Mouse (Mus musculus) thymus, postnatal 4 days (tissue): ENCODE data around the gene Exoc4.

ENCODE experiments used
- DNase-seq: peaks from one replicate; pipeline ENCODE4 v3.0.0; 2021

Exoc4 gene

DNA sequence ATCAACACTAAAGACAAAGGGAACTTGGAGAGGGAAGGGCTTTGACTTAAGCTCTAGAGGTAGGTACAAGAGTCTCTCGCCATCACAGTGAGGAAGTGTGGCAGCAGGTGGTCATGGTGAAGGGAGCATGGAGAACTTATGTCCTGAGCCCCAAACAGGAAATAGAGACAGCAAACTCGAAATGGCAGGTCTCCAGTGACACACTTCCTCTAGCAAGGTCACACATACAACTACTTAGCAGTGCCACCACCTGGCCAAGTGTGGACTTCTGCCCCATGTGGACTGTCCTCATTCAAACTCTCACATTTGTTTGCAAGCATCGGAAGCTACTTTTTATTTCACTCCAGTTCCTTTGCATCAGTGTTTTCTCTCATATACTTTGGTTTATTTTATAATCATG, 74.0 kb downstream of the Exoc4 start:
- DNase-seq: peak; percentile 23

DNA sequence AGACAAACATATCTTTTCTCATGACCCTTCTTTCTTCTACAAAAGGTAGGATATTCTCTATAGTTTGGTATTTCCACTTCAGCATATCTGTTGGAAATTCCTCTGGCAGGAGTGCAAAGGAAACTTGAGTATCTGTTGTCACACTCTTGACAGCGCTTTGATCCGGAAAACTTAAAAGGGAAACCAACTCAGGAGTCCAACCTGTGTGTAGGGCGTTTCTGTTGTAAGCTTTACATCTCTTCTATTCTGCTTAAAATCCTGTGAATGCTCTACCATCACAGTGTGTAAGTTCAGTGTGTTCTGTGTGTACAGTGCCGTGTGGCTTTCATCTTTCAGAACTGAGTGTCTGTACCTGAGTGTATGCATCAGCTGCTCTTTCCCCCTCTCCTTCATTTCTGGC, 74.5 kb downstream of the Exoc4 start:
- DNase-seq: no peak

DNA sequence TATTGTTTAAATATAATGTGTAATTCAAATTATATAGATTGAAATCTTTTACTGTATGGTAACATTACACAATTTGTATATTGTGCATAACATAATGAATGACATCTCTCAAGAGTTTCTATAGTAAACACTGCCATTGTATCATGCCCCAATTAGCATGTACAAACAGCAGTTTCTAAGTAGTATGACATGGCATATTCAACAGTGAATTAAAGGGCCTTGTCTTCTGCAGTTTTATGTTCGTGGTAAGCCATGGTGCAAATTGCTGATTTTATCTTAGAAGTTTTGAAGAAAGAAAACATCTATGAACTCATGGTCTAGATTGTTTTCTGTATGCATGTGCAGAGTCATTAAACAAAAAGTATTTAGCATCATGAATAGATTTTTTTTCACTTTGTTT, 79.4 kb downstream of the Exoc4 start:
- DNase-seq: no peak

DNA sequence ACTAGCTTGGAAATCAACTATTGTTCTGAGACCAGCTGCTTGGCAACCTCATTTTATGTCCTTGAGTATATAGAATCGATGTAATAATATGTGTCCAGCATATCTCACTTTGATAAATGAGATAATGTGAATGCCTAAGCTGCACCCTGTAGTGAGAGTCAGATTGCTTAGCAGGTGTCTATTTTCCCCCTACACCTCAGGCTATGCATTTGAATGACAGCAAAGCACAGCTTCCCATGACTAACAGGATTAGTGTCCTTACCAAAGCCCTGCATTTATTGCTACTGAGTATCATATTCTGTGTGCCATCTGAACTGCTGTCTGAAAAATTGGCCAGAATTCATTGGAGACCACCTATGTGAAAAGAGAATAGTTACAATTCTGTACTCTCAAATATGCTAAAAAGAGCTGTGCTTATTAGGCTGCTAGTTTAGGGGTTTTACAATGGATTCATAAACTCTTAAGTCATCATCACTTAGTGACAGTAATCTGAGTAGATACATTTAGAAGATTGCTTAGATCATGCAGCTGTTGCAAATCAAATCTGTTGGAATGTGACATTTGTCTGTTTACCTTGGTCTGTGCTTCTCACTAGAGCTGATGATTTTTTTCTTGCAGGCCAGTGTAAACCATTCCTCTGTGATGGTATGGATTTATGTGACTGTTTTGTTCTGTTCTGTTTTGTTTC, 98.3 kb downstream of the Exoc4 start:
- DNase-seq: no peak

DNA sequence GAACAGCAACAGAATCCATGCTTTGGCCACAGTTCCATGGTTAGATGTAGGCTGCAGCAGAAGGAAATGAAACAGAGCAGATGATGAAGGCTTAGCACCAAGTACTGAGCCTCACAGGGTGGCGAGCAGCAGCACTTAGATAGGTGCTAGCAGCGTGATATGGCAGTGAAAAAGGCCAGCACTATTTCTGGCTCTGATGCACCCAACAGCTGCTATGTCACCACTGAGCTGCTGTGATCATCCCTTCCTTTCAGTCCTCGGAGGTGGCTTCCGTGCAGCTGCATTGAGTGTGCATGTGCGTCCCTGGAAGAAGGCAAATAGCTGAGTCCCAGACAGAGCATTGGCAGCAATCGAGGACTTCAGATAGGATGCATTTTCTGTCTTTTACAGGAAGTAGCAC, 112.7 kb downstream of the Exoc4 start:
- no peak for DNase-seq

DNA sequence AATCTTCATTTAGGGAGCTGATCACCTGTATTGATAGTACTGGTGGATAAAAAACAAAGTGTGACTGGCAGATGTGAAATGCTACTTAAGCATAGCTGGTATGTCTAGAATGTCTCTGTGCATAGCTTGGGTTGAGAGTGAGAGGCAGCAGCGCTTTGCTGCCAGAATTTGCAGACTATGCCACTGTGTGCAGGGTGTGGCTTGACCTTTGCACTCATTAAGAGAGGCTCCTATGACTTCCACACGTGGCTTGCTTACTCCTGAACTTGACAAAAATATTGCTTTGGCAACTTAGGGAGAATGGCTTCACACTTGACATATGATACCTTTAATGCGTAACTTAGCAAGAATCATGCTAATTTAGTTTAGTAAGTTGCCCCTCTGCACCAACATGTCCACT, 131.6 kb downstream of the Exoc4 start:
- DNase-seq: no peak

DNA sequence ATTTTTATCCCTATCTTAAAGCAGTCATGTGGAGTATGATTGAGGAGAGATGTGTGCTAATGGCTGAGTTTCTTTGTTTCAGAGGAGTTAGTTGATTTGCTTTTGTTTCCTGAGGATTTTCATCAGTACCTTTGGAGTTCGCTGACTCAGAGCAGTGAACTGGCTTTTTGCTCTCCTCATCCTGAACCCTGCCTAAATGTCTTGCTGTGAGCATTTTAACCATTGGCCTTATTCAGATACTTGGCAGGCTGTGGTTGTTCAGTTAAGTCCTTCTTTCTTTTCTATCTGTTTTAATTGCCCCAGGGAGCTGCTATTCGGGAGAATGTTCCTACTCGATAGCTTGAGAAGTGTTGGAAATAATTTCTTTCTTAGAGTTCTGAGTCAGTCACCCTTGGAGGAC, 133.3 kb downstream of the Exoc4 start:
- DNase-seq: no peak

DNA sequence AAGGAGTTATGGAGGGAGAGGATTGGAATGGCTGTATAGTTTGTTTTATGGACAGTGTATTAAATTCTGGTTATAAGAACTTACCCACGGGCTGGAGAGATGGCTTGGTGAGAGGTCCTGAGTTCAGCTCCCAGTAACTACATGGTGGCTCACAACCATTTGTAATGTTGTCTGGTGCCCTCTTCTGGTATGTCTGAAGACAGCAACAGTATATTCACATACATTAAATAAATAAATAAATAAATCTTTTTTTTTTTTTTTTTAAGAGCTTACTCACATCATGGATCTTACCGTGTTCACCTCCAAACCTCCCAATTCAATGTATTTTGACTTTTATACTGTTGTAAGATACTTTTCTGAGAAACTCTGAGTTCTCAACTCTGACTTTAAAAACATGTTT, 143.1 kb downstream of the Exoc4 start:
- no peak for DNase-seq

DNA sequence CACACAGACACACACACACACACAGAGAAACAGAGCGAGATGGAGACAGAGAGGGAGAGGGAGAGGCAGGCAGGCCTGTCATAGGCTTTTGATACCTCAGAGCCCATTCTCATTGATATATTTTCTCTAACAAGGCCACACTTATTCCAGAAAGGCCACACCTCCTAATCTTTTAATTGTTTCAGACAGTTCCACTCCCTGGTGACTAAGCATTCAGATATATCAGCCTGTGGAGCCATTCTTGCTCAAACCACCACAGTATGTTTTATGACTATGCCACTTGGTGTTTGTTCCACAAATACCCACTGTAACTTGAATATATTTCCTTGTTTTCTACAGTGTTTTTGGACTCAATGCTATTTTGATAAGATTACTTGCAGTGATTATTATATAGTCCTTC, 150.6 kb downstream of the Exoc4 start:
- no peak for DNase-seq

DNA sequence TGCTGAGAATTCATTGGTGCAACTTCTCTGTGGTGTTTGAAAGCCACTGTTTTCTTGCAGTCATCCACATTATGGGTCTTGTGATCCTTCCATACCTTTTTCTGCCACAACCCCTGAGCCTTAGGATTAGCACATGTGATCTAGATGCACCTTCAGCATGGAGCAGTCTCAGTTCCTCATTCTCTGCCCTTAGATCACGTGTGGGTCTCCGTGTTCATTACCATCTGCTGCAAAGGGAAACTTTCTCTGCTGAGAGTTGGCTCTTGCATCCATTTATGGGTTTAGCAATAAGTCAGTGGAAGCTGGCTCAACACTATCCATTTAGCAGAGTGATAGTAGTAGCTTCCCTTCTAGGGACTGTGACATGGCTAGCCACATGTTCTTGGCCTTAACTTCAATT, 152.3 kb downstream of the Exoc4 start:
- DNase-seq: no peak

DNA sequence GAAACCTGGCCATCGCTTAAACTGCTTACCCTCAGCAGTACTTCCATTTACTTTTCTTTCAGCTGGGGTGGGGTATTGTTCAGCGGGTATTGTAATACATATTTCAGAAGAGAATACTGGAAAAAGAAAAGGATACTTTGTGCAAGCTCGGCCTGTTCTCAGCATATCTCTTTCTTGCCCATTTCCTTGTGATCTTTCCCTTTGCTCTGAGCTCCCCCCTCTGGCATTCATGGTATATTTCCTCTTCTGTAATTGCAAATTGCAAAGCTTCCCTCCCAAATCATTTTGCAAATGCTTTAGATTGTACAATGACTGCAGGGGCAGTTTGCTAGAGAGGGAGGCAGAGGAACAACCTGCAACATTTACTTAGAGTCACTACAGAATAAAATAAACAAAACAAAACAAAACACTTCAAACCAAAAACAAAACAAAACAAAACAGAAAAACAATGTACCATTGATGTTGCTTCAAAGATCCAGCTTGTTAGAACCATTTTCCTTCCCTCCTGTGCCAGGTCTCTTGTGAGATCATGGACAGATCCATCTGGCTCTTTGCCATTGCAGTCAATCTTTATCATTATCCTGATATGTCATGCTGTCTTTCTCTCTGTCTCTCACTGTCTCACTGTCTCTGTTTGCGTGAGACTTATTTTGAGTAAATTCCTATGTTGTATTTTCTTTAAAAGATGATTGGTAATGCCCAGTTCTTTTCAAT, 156.8 kb downstream of the Exoc4 start:
- no peak for DNase-seq

DNA sequence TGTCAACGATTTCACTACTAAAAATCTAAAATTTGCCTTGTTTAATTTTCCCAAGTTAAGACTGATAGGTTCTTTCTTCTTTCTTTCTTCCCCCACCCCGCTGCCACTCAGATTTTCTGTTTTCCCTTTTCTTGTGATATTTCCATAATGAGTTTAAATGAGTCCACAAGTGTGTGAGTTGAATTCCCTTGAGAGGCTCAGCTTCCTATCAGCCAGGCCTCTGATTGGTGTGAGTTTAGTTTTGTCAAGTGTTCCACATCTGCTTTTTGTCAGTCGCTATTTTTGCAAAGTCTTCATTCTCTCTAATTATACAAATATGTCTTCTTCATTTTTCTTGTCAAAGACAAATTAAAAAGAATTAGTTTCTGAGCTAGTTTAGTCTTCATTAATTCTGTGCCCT, 160.7 kb downstream of the Exoc4 start:
- no peak for DNase-seq

DNA sequence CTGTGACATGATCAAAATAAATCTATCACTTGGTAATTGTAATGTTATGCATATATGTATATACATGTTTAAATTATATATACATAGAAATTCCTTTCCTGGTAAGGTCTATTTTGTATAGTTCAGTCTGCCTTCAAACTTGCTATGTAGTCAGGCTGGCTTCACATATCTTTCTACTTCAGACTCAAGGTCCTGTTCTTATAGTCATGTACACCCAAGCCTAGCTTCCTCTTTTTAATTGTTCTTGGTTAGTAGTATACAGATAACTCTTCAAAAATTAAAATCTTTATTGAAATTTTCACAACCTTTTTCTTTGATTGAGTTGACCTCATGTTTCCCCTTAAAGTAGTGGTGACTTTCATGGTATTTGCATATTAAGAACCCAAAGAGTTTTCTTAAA, 176.1 kb downstream of the Exoc4 start:
- no peak for DNase-seq

DNA sequence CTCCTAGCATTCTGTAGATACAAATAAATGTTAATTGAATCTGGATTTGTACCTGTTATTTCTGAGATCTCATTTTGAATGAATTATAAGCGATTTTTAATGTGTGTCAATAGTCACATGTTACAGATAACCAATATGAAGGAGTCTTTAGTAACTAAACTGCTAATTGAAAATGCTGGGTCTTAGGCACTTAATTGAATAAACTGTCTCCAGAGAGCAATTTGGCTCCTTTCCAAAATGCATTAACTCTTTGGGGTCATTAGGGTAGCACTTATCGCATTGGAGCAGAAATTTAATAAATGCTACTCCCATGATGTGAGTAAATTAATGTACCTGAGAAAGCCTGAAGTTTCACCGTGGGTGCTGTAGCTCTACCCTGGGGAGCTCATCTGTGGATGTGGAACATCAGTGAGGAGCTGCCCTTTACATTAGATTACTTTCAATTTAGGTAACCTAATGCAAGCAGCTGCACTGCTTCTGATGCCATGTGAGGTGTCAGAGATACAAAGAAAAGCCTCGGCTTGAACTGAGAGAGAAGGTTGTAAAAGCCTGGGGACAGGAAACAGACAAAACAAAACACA, 182.4 kb downstream of the Exoc4 start:
- no peak for DNase-seq

DNA sequence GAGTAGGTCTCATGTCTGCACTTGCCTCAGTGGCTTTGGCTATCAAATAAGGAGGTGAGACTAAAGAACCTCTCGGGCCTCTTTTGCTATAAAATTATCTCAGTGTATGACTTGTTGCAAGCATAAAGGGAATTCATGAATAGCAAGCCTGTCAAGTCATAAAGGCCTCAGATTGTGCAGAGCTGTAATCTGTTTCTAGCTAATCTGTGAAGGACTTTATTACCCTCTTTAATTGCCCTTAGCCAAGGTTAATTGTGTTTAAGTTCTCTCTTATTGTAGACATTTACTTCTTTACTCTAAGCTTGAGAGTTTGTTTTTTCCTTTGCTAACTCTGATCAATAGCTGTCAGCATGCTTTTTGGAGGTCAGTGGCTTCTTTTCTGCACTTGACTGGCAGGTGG, 191.6 kb downstream of the Exoc4 start:
- DNase-seq: no peak

DNA sequence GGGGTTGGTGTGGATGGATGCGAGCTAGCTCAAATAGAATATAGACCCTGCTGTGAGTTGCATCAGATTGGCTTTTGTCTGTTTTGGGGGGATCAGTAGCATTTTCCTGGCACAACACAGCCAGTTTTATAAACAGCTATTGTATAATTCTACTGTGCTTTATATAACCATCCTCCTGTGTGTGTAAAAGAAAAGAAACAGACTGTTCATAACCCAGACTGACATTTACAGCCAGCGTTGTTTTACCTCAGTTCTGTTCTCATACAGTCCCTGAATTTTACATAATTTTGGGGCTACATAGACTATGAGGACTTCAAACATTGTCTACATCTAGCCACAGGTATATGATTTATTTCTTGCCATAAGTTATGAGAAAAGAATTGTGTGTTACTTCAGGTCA, 204.9 kb downstream of the Exoc4 start:
- no peak for DNase-seq

DNA sequence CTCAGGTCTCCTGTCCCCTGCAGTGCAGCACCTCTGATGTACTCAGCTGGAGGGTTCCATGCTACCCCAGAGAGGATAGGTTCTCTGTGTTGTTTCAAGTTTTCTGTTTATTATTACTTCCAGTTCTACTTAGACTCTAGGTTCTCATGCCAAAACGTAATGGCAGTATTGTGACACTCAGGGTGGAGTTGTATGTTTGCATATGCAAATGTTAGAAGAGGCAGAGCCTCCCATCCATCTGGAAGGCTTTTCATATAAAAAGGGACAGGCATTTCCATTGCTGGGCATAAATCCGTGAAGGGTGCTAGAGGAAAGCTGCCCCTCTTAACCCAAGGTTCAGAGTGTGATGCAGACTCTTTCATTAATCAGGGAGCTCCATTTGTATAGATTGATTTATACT, 205.5 kb downstream of the Exoc4 start:
- no peak for DNase-seq

DNA sequence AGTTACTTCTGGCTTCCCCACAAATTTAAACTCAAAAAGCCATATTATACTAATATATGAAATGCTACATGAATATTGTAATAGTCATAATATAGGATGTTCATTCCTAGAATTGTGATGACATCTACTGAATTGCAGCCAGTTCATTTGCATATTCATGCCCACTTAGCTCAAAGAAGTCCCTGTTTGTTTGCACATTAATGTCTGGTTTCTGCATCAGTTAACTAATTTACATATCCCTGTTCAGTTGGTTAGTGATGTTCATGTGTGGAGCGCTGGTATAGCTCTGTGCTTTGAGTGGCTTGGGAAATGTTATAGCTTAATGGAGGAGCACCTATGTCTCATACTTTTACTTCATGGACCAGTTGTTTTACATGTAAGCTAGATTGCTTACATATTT, 206.4 kb downstream of the Exoc4 start:
- no peak for DNase-seq

DNA sequence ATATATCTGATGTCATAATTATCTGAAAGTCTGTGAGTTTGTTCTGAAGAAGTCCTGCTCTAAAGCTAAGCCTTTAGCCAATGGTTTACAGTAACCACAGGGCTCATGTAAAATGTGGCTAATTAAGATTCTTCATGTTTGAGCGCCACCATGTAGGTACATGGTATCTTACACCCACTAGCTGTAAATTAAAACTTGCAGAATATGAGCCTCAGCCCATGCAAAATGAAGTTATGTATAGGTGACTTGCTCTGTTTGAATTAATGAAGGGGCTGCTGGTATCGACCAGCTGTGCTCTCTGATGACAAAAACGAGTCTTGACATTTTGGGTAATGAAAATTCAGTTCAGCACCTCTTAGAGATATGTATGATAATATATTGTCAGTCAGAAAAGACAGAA, 216.0 kb downstream of the Exoc4 start:
- no peak for DNase-seq

DNA sequence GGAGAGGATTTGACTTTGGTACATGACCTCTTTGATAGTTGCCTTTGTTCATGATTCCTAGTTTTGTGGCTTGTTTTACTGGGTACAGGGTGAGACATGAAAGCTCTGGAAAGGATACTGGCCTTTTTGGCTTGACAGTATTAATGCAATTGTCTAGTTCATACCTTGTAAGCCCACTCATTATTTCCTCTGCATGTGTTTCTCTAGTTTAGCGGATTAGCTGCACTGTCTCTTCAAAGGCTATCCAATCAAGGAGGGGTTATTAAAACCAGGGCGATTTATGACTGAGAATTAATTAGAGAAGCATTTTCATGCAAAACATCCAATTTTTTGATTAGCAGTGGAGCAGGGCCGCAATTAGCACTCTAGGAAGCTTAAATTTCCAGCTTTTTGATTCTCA, 216.5 kb downstream of the Exoc4 start:
- DNase-seq: no peak

DNA sequence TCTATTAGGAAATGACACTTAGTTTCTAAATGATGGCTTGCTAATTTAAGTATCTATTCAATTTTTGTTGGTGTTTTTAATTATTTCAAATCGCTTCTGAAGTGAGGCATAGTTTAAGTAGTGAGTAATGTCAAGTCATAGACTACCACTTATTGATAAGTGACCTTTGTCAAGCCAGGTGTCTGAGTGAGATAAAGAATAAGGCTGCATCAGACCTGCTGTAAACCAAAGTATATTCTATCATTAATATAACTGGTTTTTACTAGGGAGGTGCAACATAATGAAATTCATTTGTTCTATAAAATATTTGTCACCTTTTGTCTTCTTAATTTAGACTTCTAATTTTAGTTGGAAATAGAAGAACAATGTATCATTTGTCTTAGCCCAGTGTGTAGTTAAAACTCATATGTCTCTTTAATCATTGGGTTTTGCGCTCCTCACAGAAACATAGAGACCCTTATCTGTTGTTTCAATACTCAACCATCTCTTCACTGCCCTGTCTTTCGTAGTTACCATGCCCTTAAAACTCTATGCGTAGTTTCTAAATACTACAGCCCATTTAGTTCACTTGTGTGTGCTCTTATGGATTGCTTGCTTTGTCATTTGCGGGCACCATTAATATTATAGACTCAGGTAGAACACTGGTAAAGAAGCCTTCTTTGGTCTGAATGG, 217.4 kb downstream of the Exoc4 start:
- no peak for DNase-seq

DNA sequence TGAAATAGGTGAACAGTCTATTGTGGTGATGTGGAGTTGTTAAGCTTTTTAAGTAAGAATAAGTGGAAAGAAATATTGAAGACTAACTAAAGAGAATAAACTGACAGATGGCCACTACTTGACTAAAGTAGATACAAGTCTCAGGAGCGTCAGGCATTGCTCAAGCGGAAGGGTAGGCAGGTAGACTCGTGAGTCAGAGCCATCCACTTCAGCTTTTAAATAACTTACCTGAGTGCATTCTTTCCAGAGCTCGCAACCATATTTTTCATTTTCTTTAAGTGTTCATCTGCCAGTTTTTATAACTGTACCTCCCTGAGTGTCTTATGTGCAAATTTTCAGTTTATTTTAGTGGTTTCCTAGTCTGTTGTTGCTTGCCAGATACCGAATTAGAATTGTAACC, 219.6 kb downstream of the Exoc4 start:
- no peak for DNase-seq

DNA sequence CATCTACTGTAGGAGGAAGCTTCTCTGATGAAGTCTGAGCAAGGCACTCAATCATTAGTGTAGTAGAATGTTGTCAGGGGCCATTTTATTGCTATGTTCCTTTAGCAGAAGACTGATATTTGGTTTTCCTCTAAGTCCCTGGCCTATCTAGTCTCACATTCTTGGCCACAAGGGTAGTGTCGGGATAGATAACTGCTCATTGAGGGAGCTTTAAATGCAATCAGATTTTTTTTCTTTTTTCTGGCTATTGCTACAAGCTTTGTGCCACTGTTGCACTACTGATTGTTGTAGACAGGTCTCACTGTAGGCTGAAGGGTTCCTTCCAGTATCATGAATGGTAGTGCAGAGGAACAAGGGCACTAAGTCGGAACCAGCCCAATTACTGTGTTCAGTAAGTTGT, 227.2 kb downstream of the Exoc4 start:
- no peak for DNase-seq

DNA sequence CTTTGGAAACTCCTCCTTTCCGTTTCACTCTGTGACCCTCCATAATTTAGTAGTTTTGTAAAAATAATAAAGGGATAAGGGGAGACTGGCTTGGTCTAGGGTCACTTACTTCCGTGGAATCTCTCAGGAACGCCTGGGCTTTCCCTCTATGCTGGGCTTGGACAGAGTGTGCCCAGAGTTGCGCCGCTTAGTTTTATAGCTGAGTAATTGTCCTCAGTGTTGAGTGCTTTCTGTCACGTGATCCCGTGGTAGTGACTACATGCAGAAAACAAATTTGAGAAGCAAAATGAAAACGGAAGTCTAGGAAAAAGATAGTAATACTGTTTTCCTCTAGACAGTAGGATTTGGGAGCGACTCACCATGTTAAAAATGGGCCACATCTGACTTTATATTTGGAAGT, 235.7 kb downstream of the Exoc4 start:
- no peak for DNase-seq
